Mouse (Mus musculus): ENCODE measurements at regions not wholly inside any gene's neighbourhood (a gene's known extent, or its start where the extent isn't known, plus 50 kb on each side); places are given as distances from the start of the nearest gene placed in this dataset.

GRCm38 (mm10) chr4:69116353-69116752, 162.2 kb upstream of the Brinp1 start:
- DNase-seq (ENCODE audit: low spot score): no peak

GRCm38 (mm10) chr4:69105188-69105587, 151.0 kb upstream of the Brinp1 start:
- DNase-seq (ENCODE audit: low spot score): no peak

GRCm38 (mm10) chr4:69095748-69096408, 141.7 kb upstream of the Brinp1 start:
- no peak for DNase-seq (ENCODE audit: low spot score)

- no peak for DNase-seq (ENCODE audit: low spot score)
Measured at GRCm38 (mm10) chr4:69078085-69078484, 123.9 kb upstream of the Brinp1 start.

GRCm38 (mm10) chr4:69077316-69077715, 123.1 kb upstream of the Brinp1 start:
- DNase-seq (ENCODE audit: low spot score): no peak

GRCm38 (mm10) chr4:69039645-69040342, 85.6 kb upstream of the Brinp1 start:
- DNase-seq (ENCODE audit: low spot score): no peak

- peak; percentile 21 for DNase-seq (ENCODE audit: low spot score)
Measured at GRCm38 (mm10) chr4:69034166-69034565, 80.0 kb upstream of the Brinp1 start.

- DNase-seq (ENCODE audit: low spot score): no peak
Measured at GRCm38 (mm10) chr4:69020159-69020727, 66.0 kb upstream of the Brinp1 start.

- DNase-seq (ENCODE audit: low spot score): no peak
Measured at GRCm38 (mm10) chr4:69015396-69015795, 61.2 kb upstream of the Brinp1 start.

All from embryo, embryonic 10 days (tissue).